ENCODE assay signal across 9 mouse cellular contexts in the genomic region with DNA sequence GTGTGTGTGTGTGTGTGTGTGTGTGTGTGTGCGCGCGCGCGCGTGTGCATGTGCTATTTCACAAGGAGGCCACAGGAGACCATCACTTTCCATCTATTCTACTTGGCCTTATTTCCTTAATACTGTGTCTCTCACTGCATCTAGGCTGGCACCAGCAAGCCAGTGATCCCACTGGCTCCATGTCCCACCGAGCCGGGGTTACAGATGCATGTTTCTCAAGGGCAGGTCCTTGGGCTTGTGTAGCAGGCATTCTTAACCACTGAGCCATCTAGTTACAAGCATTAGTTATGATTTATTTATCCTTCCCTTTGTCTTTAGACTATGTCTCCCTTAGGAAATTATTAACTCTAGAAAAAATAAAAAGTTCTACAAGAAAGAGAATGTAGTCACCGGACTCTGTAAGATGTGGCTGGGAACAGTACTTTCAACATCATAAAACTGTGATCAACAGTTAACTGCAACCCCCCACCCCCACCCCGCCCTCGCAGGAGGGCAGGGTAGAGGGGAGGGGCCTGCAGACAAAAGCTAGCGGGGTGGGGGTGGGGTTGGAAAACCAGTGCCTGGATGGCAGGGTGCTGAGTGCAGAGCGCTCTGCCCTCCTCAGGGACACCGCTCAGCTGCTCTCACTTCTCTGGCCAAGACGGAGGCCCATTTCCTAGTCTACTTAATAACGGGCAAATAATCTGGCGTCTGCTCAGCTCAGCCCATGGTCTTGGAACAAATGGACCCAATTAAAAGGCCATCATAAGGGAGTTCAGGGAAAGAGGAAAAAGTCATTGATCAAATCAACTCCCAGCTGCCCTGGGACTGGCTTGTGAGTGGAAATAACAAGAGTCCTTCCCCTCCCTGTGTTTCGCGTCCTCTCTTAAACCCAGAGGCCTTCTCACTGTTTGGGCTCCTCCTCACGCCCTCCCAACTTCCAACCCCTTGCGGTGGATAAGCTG. TPM values are rescaled to one million over a fixed set of nuclear protein-coding genes. Genes with fewer than 3 reads are reported as not detected.
DNase-seq lines count a peak whose midpoint lies in the region; ATAC-seq lines count a peak whose summit lies in the region.
"Had no signal": no experiment of that assay in that cellular context is flagged by ENCODE, and none has a peak within 500 bp of the region (broad histone marks: within the 10 kb centered on the region; RNA-seq: fewer than 3 reads in every experiment).

No protein-coding gene starts in this region.

- no peaks in the 10 kb centered on the region for H3K36me3 ChIP-seq in lung, embryonic 15.5 days

- no peak overlapping the region for H3K9ac ChIP-seq in lung, embryonic 15.5 days

- peak; percentile 37 for DNase-seq in gastrocnemius, adult 18-20 months (ENCODE audit: low spot score)
- no peak for DNase-seq in gastrocnemius, postnatal 4 days (ENCODE audit: low spot score in 2 of 2)
- DNase-seq in embryo, embryonic 11 days = peak; percentile 68
- DNase-seq in kidney, adult 11 months = peak; percentile 36
- DNase-seq in yolk sac, embryonic 10.5 days (ENCODE audit: low spot score) = peak; percentile 66
- DNase-seq in layer of hippocampus, postnatal 36 days = no peak

- H3K4me2 ChIP-seq in lung, embryonic 15.5 days = peak overlapping the region; percentile 26; the same call in 1 of the 2 replicates

- no peak overlapping the region; the same call in 1 of the 2 replicates for H3K4me3 ChIP-seq in lung, embryonic 15.5 days

- no peaks in the 10 kb centered on the region for H3K27me3 ChIP-seq in lung, embryonic 15.5 days

- peak; percentile 80 for ATAC-seq in lung, embryonic 15.5 days (ENCODE audit: borderline replicate concordance, extremely low read depth, low FRiP score, low TSS enrichment)
- ATAC-seq in erythroid progenitor cell, adult 5-6 weeks (replicated peaks; ENCODE audit: low FRiP score, poor library complexity, severe bottlenecking) = no peak

- H3K4me1 ChIP-seq in lung, embryonic 15.5 days = peaks cover 36% of the 10 kb centered on the region

- 35% methylated on average over 21 of the region's 21 CpGs for WGBS in lung, embryonic 15.5 days

- no peaks in the 10 kb centered on the region for H3K9me3 ChIP-seq in lung, embryonic 15.5 days

- H3K27ac ChIP-seq in lung, embryonic 15.5 days = peak overlapping the region; percentile 74
- H3K27ac ChIP-seq: macrophage had no signal

RNA-seq across cellular contexts. Expression of a gene that starts 10.3 kb away (rescaled TPM):
- under 1 TPM; 0.59 to 0.90 TPM for total RNA-seq in gastrocnemius, adult 18-20 months (2021)
- 1 to 10 TPM; 5.8 to 7.4 TPM for total RNA-seq in gastrocnemius, postnatal 4 days (2021)
- 9.6 and 9.9 TPM in 2 replicates for polyA plus RNA-seq in lung, embryonic 15.5 days (2015; fragmentation: Nextera tagmentation; extraction: Ambion mirVana)
- total RNA-seq in erythroid progenitor cell, adult 5-6 weeks (2015; ENCODE audit: low replicate concordance) = 2.9 and 5.0 TPM in 2 replicates
- total RNA-seq in erythroid progenitor cell, adult 5-6 weeks (2017; ENCODE audit: low replicate concordance) = 0.64 and 1.7 TPM in 2 replicates
- total RNA-seq in layer of hippocampus, postnatal 36 days (2021) = 1 to 10 TPM; 3.2 to 3.5 TPM

RNA-seq across cellular contexts. Expression of a gene that starts 27.9 kb away (rescaled TPM):
- total RNA-seq in gastrocnemius, adult 18-20 months (2021) = 10 to 100 TPM; 30.7 to 32.7 TPM
- total RNA-seq in gastrocnemius, postnatal 4 days (2021) = 10 to 100 TPM; 30.8 to 33.2 TPM
- polyA plus RNA-seq in lung, embryonic 15.5 days (2015; fragmentation: Nextera tagmentation; extraction: Ambion mirVana) = 3.9 and 4.9 TPM in 2 replicates
- total RNA-seq in erythroid progenitor cell, adult 5-6 weeks (2015; ENCODE audit: low replicate concordance) = 1.1 and 1.7 TPM in 2 replicates
- 1.7 and 2.6 TPM in 2 replicates for total RNA-seq in erythroid progenitor cell, adult 5-6 weeks (2017; ENCODE audit: low replicate concordance)
- total RNA-seq in layer of hippocampus, postnatal 36 days (2021) = under 1 TPM; 0.66 to 0.97 TPM

RNA-seq across cellular contexts. Expression of a gene that starts 52.8 kb away (rescaled TPM):
- 10 to 100 TPM; 32.1 to 35.5 TPM for total RNA-seq in gastrocnemius, adult 18-20 months (2021)
- total RNA-seq in gastrocnemius, postnatal 4 days (2021) = 10 to 100 TPM; 40.4 to 43.6 TPM
- 10.8 TPM in 2 replicates for polyA plus RNA-seq in lung, embryonic 15.5 days (2015; fragmentation: Nextera tagmentation; extraction: Ambion mirVana)
- total RNA-seq in erythroid progenitor cell, adult 5-6 weeks (2015; ENCODE audit: low replicate concordance) = 0.42 TPM in 1 of 2 replicates, not detected in the other
- total RNA-seq in erythroid progenitor cell, adult 5-6 weeks (2017; ENCODE audit: low replicate concordance) = 0.08 TPM in 1 of 2 replicates, not detected in the other
- total RNA-seq in layer of hippocampus, postnatal 36 days (2021) = 100 to 1,000 TPM; 152 to 158 TPM

Comparison
In these comparisons a context has a peak if more than half of its experiments do, and no peak if none do; other contexts are left out.
1. DNase-seq: peak in gastrocnemius, adult 18-20 months (single experiment), embryo, embryonic 11 days (single experiment), kidney, adult 11 months (single experiment) and yolk sac, embryonic 10.5 days (single experiment); none in gastrocnemius, postnatal 4 days (0 of 2) and layer of hippocampus, postnatal 36 days (0 of 2).
2. RNA of a gene that starts 27.9 kb away (total RNA-seq): 30.8 to 33.2 TPM in gastrocnemius, postnatal 4 days and 30.7 to 32.7 TPM in gastrocnemius, adult 18-20 months; 1.1 to 2.6 TPM in erythroid progenitor cell, adult 5-6 weeks and 0.66 to 0.97 TPM in layer of hippocampus, postnatal 36 days; every median in the first group is over 4 times any median in the second.
3. RNA of a gene that starts 52.8 kb away (total RNA-seq): 152 to 158 TPM in layer of hippocampus, postnatal 36 days, 40.4 to 43.6 TPM in gastrocnemius, postnatal 4 days and 32.1 to 35.5 TPM in gastrocnemius, adult 18-20 months; 0.08 to 0.42 TPM in erythroid progenitor cell, adult 5-6 weeks; every median in the first group is over 10 times any median in the second.